Mouse (Mus musculus) embryonic facial prominence, embryonic 11.5 days (tissue): ENCODE measurements at regions not wholly inside any gene's neighbourhood (a gene's known extent, or its start where the extent isn't known, plus 50 kb on each side); places are given as distances from the start of the nearest gene placed in this dataset.
"Not testable (repeated sequence)": the region's sequence is repeated elsewhere in the genome, so short reads cannot be mapped to it uniquely, and the experiment has no call there.

ENCODE experiments used
- ATAC-seq: fragments of 200-750 bp; cut with Nextera tagmentation; replicated peaks from 2 replicates; pipeline ENCODE4 v1.8.0; 2017; ENCODE audit warnings: low read depth; ENCODE audit not compliant: insufficient number of reproducible peaks, low FRiP score, low TSS enrichment
- DNase-seq: peaks from one replicate; pipeline ENCODE4 v3.0.0-alpha.2; 2015; ENCODE audit warnings: low spot score
- H3K27ac ChIP-seq: fragments of 300-500 bp; sonication (generic); replicated peaks from 2 replicates; pipeline ENCODE4 v1.5.1; 2014; ENCODE audit warnings: mild to moderate bottlenecking, low read depth, low read length, control low read depth
- H3K27me3 ChIP-seq: fragments of 300-500 bp; sonication (generic); 2 replicates; pipeline ENCODE4 v1.6.1; 2014; ENCODE audit warnings: mild to moderate bottlenecking, low read length, moderate library complexity, mixed read lengths; ENCODE audit not compliant: control insufficient read depth, insufficient read depth
- H3K36me3 ChIP-seq: fragments of 300-500 bp; sonication (generic); replicated peaks from 2 replicates; pipeline ENCODE4 v1.6.1; 2014; ENCODE audit warnings: low read depth, mild to moderate bottlenecking, low read length, moderate library complexity, mixed read lengths; ENCODE audit not compliant: control insufficient read depth, insufficient read depth
- H3K4me1 ChIP-seq: fragments of 300-500 bp; sonication (generic); 2 replicates; pipeline ENCODE4 v1.6.1; 2014; ENCODE audit warnings: low read length, mixed read lengths; ENCODE audit not compliant: control insufficient read depth, insufficient read depth
- H3K4me2 ChIP-seq: fragments of 300-500 bp; sonication (generic); 2 replicates; pipeline ENCODE4 v1.6.1; 2014; ENCODE audit warnings: low read depth, mild to moderate bottlenecking, control low read depth, low read length, moderate library complexity
- H3K4me3 ChIP-seq: fragments of 300-500 bp; sonication (generic); 2 replicates; pipeline ENCODE4 v1.5.1; 2014; ENCODE audit warnings: low read depth, low read length, control low read depth
- H3K9ac ChIP-seq: fragments of 300-500 bp; sonication (generic); replicated peaks from 2 replicates; pipeline ENCODE4 v1.6.1; 2014; ENCODE audit warnings: mild to moderate bottlenecking, control low read depth, low read length
- H3K9me3 ChIP-seq: fragments of 300-500 bp; sonication (generic); replicated peaks from 2 replicates; pipeline ENCODE4 v1.6.1; 2016; ENCODE audit warnings: mild to moderate bottlenecking, low read length, inconsistent platforms, mixed read lengths; ENCODE audit not compliant: control insufficient read depth
- WGBS: fragments of 180-500 bp; shearing (Covaris S2); extraction: QIAGEN DNeasy Blood & Tissue Kit; methylation state at CpG from one replicate; pipeline ENCODE4 v1.1.7; 2014; 5-methylcytosine and 5-hydroxymethylcytosine counted together

- DNase-seq, H3K9ac ChIP-seq, H3K9me3 ChIP-seq, H3K4me2 ChIP-seq, H3K27me3 ChIP-seq, H3K36me3 ChIP-seq, ATAC-seq, H3K4me3 ChIP-seq, H3K27ac ChIP-seq, H3K4me1 ChIP-seq: not testable (repeated sequence)
- 35% methylated on average over 4 of the region's 4 CpGs for WGBS
Measured at GRCm38 (mm10) chr14:18428968-18429367, 97.3 kb upstream of the Ube2e1 start.

GRCm38 (mm10) chr14:18425887-18426286, 94.2 kb upstream of the Ube2e1 start:
- no peak overlapping the region for H3K9ac ChIP-seq
- no peak overlapping the region for H3K27ac ChIP-seq
- H3K9me3 ChIP-seq, result no peaks in the 10 kb centered on the region
- no peak overlapping the region for H3K4me3 ChIP-seq
- H3K27me3 ChIP-seq, result no peaks in the 10 kb centered on the region
- no peaks in the 10 kb centered on the region for H3K36me3 ChIP-seq
- H3K4me1 ChIP-seq, result no peaks in the 10 kb centered on the region
- DNase-seq (no peak), ATAC-seq (no peak)
- no peak overlapping the region for H3K4me2 ChIP-seq

- ATAC-seq, result no peak
- 8% methylated on average over 2 of the region's 2 CpGs for WGBS
- H3K36me3 ChIP-seq, result no peaks in the 10 kb centered on the region
Measured at GRCm38 (mm10) chr14:18416839-18417238, 85.2 kb upstream of the Ube2e1 start.

DNA sequence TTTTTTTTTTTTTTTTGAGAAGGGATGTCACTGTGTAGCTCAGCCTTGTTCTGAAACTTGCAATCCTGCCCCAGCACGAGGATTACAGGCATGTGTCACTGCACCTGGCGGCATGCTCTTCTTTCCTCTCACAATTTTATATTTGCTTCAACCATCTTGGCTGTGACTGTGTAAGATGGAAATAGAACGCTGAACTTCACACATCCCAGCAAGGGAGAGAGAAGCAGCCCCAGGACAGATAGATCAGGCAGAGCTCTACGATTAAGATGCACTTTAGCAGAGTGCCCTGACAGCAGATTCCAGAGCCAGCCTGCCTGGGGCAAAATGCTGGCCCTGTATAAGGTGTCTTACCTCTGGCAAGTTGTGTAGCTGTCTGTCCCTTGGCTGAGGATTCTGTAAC, 84.7 kb upstream of the Ube2e1 start:
- no peak overlapping the region for H3K27ac ChIP-seq
- 73% methylated on average over 4 of the region's 4 CpGs for WGBS
- H3K36me3 ChIP-seq, result no peaks in the 10 kb centered on the region
- DNase-seq (no peak), ATAC-seq (no peak)
- H3K4me1 ChIP-seq, result no peaks in the 10 kb centered on the region
- no peaks in the 10 kb centered on the region for H3K9me3 ChIP-seq
- no peak overlapping the region for H3K4me3 ChIP-seq
- no peaks in the 10 kb centered on the region for H3K27me3 ChIP-seq
- H3K9ac ChIP-seq, result no peak overlapping the region
- no peak overlapping the region for H3K4me2 ChIP-seq

More at GRCm38 (mm10) chr14:18416839-18417238, 85.2 kb upstream of the Ube2e1 start:
- DNase-seq, result peak; percentile 25
- no peak overlapping the region for H3K27ac ChIP-seq
- no peak overlapping the region for H3K4me2 ChIP-seq
- H3K4me3 ChIP-seq, result no peak overlapping the region
- H3K9ac ChIP-seq, result no peak overlapping the region
- H3K27me3 ChIP-seq, result no peaks in the 10 kb centered on the region
- no peaks in the 10 kb centered on the region for H3K9me3 ChIP-seq
- H3K4me1 ChIP-seq, result no peaks in the 10 kb centered on the region

GRCm38 (mm10) chr14:18398953-18399352, 67.3 kb upstream of the Ube2e1 start:
- Histone ChIP-seq H3K27me3 (no peaks in the 10 kb centered on the region), H3K4me2 (no peak overlapping the region), H3K9me3 (no peaks in the 10 kb centered on the region), H3K4me3 (no peak overlapping the region), H3K4me1 (no peaks in the 10 kb centered on the region), H3K36me3 (no peaks in the 10 kb centered on the region), H3K27ac (no peak overlapping the region), H3K9ac (no peak overlapping the region)
- ATAC-seq, result no peak
- WGBS, result 87% methylated on average over 4 of the region's 4 CpGs
- no peak for DNase-seq

DNA sequence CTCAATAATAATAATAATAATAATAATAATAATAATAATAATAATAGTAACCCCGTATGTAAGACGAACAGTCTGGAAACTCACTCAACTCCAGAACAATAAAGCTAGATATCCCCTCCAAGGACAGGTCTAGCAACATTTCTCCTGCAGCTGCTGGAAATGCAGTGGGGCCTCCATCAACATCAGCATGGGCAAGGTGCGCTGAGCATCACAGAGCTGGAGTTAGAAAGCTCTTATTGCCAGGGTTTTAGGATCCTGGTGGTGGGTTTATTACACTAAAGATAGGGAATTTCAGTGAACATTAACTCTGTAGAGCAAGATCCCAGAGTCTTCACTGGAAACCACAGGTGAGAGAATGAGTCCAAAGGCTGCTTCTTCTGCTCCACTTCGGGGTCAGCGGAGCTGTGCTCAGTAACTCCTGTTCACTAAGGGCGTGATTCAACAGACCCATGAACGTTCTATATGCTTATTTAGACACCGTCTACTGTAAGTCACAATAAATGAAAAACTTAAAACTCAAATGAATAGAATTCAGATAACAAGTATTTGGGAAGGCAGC, 64.6 kb upstream of the Ube2e1 start:
- Histone ChIP-seq H3K27me3 (no peaks in the 10 kb centered on the region), H3K36me3 (no peaks in the 10 kb centered on the region), H3K9ac (no peak overlapping the region), H3K4me3 (no peak overlapping the region), H3K9me3 (no peaks in the 10 kb centered on the region), H3K4me1 (no peaks in the 10 kb centered on the region), H3K27ac (no peak overlapping the region), H3K4me2 (no peak overlapping the region)
- 89% methylated on average over 8 of the region's 8 CpGs for WGBS
- no peak for ATAC-seq
- no peak for DNase-seq

DNA sequence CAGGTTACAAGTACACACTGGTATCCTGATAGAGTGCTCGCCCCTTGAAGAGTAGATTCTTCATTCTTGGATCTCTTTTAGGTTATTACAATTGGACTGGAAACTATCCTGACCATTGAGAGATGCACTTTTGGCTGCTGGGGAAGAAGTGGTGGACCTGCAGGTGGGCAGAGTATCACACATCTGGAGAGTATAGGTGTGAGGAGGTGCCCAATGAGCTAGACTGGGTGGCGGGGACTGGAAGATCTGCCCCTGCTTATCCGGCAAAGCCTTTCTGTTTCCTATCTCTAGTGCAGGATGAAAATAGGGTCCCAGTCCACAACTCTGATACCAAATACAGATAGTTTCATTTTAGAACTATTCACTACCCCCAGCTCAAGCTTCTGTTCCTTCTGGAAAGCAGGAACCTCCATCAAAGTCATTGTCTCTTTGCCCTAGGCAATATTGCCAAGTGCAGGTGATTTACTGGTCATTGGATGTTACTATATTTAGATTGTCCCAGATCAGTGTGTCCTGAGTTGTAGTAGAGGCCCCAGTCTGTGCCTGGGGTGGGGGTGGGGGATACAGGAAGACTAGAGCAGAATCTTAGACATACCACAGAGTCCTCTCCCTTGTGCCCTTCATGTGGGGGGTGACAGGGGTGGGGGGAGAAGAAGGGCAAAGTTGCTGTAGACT, 62.5 kb upstream of the Ube2e1 start:
- ATAC-seq, result no peak
- H3K4me3 ChIP-seq, result no peak overlapping the region
- 87% methylated on average over 3 of the region's 3 CpGs for WGBS

DNA sequence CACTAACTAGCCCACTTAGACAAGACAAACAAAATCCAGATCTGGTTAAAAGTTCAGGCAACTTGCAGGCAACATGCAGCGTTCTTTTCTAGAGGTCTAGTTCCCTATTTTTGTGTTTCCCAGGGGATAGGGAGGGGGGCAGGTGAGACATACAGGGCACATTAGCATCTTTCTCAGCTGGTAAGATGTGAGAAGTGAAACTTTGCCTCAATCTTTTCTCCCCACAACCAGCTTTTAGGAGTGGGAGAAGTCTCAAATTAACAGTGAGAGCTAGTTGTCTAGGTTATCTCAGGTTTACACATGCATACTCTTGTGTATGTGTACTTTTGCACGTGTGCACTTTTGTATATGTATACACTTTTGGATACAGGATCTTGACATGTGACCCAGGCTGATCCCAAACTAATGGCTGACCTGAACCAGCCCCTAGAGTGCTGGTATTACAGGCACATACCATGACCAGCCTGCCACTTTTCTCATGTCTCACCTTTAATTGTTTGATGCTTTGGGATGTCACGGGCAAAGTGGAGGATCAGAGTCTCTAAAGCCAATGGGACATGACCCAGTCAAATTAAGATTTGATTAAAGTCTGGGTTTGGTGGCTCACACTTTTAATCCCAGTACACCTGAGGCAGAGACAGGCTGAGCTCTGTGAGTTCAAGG, 60.3 kb upstream of the Ube2e1 start:
- no peaks in the 10 kb centered on the region for H3K27me3 ChIP-seq
- WGBS, result 80% methylated on average over 3 of the region's 3 CpGs
- H3K9me3 ChIP-seq, result no peaks in the 10 kb centered on the region
- H3K27ac ChIP-seq, result no peak overlapping the region
- DNase-seq (no peak), ATAC-seq (no peak)
- no peak overlapping the region for H3K4me2 ChIP-seq
- H3K4me3 ChIP-seq, result no peak overlapping the region
- no peak overlapping the region for H3K9ac ChIP-seq
- H3K36me3 ChIP-seq, result no peaks in the 10 kb centered on the region
- H3K4me1 ChIP-seq, result no peaks in the 10 kb centered on the region

More for the DNA sequence above, 62.5 kb upstream of the Ube2e1 start:
- Histone ChIP-seq H3K4me2 (no peak overlapping the region), H3K36me3 (no peaks in the 10 kb centered on the region), H3K4me1 (no peaks in the 10 kb centered on the region), H3K9me3 (no peaks in the 10 kb centered on the region), H3K9ac (no peak overlapping the region), H3K27me3 (no peaks in the 10 kb centered on the region), H3K27ac (no peak overlapping the region)
- no peak for DNase-seq
